Mouse (Mus musculus) urinary bladder, postnatal 10 days (tissue): ENCODE measurements around the gene Rapgef2.
"Not testable (repeated sequence)": the region's sequence is repeated elsewhere in the genome, so short reads cannot be mapped to it uniquely, and the experiment has no call there.

Source experiments
- DNase-seq: peaks from one replicate; pipeline ENCODE4 v3.0.0; 2022; ENCODE audit warnings: low spot score

The Rapgef2 gene

DNA sequence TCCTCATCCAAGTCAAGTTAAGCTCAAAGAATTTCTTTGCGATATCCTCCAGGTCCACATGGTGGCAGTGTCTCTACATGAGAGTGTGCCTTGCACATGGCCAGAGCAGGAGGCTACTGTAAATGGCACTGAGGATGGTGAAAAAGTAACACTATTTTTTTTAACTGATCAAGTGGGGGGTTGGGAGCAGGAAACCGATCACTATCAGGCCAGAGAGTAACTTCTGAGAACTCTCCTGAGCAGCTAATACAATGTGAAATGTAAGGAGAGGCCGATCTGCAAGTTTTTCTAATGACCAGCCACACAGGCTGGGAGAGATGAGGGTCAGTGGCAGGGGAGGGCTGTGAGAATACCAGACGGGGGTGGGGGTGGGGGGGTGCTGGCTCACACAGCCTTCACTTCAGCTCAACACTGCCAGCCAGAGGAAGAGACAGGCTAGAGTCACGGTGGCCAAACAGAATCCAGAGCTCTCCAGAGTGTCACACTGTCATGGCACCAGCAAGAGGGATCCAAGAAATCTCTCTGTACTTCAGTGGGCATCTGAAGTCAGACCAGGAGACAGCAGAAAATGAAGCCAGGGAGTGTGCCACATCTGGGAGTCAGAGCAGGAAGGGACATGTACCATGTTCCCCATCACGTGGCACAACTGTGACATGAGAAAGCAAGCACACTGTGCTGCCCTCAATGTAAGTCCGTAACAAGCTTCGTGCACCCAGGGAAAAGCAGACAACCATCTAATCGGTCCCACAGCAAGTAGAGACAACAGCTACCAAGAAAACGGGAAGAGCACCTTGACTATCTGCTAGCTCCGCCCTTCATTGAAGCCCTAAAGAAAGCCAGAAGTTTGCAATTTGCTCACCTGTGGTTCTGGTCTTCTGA, 83.8 kb downstream of the Rapgef2 start:
- DNase-seq, result no peak

DNA sequence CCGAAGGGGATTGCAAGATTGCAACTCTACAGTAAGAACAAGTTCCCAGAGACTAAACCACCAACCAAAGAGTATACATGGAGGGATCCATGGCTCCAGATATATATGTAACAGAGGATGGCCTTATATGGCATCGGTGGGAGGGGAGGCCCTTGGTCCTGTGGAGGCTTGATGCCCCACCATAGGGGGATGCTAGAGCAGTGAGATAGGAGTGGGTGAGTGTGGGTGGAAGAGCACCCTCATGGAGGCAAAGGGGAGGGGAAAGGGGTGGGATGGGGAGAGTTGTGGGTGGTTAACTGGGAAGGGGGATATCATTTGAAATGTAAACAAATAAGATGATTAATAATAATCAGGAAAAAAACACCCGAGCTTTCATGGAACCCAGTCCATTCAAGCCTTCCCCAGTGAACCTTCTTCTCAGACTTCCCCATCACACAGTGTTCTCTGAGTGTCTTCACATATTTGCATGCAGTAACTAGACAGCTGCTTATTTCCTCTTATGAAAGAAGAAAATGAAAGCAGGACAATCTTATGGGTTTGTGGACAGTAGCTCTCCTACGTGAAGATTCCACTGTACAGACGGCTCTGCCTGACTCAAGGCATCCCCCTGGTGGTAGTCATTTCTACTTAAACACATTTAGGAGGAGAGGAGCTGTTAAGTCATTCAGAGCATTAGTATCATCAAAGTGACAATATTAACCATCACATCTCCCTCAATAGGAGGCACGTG, 89.4 kb downstream of the Rapgef2 start:
- DNase-seq, result no peak

DNA sequence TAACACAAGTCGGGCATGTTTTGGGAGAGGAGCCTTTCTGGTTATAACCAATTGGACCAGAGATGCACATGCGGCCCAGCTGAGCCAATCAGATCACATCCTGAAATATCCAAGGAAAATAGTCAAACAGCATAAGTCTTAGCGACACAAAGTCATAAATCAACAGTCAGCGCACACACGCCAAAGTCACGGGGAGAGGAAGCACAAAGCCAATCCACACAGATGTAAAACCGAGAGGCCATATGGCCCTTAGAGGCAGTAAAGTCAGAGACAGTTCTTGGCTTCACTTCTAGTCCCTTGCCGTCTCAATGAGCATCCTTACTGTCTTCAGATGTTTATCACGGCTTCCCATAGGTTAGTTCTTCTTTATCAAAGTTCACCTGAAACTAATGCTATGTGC, 91.0 kb downstream of the Rapgef2 start:
- no peak for DNase-seq

DNA sequence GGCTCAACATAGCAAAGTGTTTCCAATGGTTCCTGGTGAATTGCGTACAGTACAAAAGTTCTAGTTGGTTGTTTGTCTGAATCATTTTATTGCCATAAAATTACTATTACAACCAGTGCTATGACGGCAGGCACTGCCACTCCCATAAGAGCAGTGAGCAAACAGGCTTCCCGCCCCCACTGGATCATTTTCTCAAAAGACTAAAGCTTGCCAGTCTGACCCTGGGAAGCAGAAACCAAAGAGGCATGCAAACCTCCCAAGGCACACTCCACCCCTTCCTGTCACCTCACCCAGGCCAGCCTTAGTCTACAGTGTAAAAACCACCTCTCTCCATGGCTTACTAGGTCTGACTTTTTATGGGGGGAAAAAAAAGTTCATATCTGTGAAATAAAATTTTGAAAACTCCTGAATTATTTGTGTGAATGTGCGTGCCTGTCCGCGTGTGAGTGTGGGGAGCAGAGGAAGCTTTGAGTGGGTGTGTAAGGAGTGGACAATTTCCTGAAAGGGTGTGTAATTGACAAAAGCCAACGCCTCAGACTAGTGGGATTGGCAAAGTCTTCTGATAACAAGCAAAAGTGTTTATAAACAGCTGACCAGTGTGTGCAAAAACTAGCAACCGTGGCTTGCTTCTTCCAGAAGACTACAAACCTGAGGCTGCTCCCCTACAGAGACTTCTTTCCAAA, 92.1 kb downstream of the Rapgef2 start:
- DNase-seq, result no peak

DNA sequence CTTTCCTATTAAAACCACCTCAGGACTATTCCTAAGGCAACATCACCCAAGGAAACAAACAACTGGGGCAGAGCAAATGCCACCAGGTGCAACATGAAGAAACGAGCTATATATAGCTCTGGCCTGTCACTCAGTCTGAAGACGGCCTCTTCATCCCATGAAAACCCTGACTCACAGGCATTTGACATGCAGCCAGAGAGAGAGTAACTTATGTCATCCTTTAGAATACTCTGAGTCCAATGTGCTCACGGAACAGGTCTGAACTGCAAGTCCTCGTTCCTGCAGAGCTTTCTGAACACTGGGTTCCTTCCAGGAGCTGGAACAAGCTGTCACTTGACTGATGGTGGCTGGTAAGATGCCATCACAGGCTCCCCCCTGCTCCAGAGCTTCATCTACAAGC, 93.3 kb downstream of the Rapgef2 start:
- DNase-seq, result no peak

DNA sequence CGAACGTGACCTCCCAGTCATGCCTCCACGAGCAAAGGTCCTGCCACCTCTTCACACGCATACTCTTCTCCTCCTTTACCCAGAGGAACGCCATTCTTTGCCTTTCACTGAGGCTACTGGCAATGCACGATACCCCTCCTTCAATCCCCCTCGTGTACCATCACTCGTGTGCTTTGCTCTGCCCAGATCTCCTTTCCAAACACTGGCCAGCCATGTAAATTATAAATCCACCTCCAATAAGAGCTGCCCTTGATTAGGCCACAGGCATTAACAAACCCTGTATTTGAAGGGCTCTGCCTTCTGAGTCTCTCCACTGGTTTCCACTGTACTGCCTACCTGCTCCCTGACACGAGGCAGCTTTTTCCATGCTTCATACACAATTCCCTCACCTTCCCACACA, 94.3 kb downstream of the Rapgef2 start:
- no peak for DNase-seq

DNA sequence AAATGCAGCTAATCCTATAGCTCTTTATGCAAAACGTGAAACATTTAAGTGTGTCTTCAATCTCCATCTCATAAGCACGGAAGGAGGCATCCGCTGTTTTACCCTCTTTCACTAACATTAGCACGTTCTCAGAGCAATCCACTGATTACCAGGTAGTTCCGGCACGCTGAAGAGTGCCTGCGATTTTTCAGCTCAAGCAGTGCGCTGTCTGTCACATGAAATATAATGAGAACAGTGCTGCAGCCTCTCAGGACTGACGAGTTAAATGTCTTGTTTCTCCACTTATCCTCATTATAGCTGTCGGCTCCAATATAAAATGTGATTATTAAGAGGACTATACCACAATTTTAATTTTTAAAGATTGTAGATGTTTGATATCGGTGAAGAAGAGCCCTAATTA, 94.8 kb downstream of the Rapgef2 start:
- DNase-seq, result no peak

DNA sequence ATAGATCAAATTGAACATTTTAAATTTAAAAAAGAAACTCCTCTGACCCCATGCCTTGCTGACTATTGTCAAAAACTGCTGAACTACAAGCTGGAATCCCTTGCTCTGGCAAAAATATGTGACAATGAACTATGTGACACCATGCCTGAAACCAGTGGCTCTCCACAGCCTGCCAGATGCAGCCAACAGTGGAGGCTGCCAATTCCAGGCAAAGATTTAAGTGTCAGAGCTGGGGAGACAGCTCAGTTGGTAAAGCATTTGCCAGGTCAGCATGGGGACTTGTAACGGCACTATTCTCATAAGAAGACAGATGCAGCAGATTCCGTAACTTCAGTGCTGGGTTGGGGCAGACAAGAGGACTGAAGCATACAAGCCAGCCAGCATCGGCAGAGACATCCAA, 95.9 kb downstream of the Rapgef2 start:
- DNase-seq, result no peak

DNA sequence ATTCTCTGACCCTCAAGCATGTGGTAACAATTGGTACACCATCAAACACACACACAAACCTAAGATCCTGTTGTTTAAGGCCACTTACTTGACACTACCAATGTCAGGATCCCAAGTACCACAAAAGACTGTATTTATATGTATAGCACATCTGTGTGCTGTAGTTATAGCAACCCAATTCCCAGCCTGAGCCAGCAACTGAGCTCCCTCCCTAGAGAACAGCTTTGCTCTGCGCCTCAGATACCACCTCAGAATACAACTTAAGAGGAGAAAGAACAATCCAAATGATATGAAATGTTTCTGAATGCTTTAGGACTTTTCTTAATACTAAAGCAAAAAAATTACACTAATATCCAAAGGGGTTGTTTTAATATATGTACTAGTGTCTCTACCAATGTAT, 98.4 kb downstream of the Rapgef2 start:
- no peak for DNase-seq

DNA sequence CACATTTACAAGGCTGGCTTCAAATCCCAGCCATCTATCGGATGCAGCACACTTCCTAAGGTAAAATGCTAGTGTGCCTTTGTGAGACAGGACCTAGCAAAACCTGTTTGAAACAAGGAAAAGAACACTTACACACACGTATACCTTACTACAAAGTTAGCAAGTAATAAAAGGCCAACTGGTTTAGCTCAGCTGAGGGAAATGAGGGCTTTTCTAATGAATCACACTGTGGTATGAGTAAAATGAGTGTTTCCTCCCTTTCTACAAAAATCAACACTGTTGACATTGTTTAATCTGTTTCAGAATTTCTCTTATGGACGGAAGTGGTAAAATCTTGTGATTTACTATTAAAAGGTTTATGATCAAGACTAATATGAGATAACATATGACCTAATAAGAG, 104.0 kb downstream of the Rapgef2 start:
- DNase-seq, result no peak

DNA sequence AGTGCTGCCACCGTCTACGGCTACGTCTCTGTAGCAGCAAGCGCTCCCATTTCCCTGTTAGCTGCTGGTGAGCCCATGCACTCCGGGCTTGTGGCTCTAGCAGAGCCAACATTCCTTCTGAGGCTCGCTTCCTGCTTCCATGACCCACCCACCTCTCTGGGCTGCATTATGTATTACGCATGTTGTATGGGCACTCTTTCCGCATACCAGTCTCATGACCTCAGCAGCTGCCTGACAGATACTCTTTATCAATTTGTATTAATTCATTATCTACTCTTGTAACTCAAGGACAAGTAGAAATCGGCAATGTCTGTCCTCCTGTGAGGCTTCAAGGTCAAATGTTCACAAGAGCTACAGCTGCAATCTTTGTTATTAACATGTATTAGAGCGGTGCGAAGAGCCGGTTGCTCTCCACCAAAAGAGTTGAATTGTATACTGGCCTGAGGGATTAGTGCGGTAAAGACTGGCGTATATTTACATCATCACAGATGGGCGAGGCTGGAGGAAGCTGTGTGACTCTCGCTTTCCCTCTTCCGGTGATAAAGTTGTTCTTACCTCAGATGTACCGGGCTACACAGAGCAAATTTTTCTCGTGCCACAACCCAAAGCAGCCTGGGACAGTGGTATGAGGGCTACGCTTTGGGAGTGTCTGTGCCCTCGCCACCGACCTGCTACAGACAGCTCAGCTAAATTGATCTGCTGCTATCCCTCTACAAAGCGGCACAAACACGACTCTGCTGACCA, 104.9 kb downstream of the Rapgef2 start:
- no peak for DNase-seq

DNA sequence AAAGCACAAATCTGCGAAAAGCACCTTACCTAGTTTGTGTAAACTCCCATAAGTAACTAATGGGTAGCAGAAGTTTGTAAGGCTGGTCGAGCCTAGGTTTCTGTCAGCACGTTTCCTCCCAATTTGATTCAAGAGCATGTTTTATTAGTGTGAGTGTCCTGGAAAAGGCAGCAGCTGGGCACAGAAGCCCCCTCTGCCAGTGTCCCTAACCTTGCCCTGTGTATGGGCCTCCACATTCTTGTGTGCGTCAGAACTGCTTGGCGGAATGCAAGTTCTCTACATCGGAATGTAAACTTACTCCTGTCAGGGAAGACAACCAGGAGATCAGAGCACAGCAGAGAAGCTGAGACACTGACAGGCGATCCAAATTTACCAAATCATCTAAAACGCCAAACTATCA, 106.2 kb downstream of the Rapgef2 start:
- DNase-seq, result no peak

DNA sequence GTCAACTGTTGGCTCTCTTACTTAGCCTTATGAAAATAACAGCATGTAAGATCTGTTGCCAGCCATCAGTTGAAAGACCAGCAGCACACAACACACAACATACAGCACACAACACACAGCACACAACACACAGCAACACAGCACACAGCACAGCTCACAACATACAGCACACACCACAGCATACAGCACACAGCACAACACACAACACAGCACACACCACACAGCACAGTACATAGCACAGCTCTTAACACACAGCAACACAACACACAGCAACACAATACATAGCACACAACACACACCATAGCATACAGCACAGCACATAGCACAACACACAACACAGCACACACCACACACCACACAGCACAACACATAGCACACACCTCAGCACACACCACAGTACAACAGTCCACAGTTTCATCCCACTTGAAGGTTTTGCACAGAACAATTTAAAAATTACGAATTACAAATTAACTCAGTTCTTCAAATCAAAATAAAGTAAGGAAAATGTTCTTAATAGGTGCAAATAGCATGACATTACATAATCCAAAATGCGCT, 106.7 kb downstream of the Rapgef2 start:
- DNase-seq, result no peak

DNA sequence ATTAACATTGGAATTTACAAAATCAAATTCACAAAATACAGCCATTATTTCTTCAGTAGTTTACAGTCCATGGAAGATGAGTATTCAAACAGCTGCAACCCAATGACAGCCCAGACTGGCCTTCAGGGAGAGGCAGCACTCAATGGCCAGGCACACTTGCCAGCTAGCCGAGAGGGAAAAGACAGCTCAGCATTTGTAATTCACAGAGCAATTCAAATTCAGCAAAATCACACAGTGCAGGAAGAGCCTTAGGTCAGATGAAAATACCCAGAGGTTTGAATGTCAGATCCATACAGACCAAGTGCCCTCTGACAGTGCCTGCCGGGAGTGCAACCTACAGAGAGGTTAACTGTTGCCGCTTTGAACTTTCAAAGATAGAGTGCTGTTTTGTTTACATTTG, 107.6 kb downstream of the Rapgef2 start:
- DNase-seq, result no peak

DNA sequence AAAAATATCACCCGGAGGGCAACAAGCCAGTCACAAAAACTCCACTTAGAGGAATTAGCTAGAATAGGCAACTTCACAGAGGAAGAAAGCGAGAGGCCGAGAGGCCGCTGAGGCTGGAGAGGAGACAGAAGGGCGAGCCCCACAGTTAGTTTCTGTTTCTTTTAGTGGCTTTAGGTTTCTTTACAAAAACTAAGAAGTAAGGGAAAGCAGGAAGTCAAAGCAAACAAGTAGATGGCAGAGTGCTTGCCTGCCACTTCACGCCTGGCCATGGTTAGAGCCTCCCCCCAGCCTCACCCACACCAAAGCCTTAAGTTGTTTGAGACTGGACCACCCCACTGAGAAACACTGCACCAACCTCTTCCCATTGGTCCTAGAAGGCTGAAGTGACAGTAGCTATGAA, 108.2 kb downstream of the Rapgef2 start:
- DNase-seq, result no peak

DNA sequence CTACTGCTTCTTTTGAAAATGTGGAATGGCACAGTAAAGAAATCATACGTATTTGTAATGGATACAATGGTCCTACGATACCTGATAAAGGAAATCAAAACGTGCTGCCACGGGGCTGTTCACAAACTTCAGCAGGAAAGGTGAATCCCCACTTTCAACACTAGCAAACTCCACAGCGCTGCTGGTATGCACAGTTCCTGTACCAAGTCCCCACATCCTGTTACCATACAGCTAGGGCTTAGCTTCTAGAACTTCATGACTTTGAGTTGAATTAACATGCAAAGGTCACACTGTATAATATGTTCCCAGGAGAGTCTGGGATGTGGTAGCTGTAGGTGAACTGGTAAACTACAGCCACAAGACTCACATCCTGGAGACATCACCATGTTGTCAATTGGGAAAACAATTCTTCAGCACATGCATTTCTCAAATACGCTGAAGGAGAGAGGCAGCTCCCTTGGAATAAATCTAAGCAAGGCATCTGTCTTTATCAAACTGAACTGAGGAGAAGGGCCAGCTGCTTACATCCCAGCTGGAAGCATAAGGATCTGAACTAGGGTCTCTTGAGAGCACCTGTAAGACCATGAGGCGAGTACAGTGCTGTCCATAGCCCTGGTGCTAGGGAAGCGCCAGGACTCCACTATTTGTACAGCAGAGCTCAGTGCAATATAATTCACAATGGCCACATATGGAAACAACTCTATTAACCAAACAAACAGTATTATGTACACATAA, 109.0 kb downstream of the Rapgef2 start:
- DNase-seq, result no peak

DNA sequence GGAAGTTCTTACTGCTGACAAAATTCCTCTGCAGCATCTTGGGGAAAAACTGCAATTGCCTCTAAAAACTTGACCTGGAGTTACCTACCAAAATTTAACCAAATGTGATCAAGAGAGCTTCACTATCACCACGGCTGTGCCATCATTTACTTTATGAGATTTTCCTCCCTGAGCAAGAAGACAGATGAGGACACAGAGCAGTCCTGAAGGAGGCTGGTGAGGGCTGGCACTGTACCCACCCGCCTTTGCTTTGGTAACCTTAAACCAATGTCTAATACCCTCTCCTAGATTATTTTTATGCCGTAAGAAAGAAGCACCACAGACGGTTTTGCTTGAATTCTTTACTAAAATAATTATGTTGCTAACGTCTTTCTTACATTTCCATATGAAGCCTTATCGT, 112.1 kb downstream of the Rapgef2 start:
- no peak for DNase-seq

DNA sequence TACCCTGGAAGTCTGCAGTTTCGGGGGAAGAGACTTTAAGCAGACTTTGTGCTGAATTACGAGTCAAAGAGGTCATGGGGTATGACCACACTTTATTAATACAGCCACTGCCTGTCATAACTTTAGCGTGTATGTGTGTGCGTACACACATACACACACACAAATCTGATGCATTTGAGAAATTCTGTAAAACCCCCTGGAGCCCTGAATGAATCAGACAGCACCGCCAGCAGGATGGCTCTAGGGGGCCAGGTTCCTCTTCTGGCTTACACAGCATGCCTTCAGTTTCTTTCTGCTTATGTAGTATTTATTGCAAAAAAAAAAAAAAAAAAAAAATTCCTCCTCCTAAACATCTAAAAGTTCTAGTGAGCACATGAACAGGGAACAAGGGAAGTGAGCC, 113.0 kb downstream of the Rapgef2 start:
- DNase-seq, result no peak

DNA sequence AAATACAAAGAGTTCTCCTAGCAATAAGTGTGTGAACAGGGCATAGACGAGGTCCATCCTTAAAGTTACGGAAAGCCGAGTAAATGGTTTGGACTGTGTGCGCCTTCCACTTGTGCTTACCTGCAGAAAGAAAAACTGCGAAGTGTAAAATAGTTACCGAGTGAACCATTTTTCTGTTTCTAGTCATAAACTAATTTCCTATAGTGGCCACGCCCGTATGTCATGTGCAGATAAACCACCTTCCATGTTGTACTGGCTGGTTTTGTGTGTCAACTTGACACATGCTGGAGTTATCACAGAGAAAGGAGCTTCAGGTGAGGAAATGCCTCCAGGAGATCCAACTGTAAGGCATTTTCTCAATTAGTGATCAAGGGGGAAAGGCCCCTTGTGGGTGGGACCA, 115.2 kb downstream of the Rapgef2 start:
- DNase-seq, result not testable (repeated sequence)

DNA sequence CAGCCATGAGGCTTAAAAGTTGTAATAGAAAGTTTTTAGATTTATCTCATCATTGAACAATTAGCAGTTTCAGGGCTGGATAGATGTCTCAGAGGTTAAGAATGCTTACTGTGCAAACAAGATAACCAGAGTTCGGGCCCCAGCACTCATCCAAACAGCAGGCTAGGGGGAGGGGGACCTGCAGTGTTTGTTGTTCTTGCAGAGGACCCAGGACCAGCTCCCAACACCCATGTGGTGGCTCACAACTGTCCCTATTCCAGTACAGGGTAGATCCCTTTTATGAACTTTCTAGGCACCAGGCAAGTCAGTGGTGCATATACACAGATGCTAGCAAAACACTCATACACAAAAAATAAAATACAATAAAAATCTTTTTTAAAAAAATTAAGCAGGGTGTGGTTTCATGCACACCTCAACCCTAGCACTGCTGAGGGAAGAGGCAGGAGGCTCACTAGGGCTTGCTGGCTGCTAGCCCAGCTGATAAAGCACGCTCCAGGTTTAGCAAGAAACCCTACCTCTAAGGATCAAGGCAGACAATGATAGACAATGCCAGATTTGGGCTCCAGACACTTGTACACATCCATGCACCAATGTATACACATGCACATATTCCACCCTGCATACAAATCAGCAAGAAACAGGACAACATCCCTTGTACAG, 118.0 kb downstream of the Rapgef2 start:
- DNase-seq, result no peak

DNA sequence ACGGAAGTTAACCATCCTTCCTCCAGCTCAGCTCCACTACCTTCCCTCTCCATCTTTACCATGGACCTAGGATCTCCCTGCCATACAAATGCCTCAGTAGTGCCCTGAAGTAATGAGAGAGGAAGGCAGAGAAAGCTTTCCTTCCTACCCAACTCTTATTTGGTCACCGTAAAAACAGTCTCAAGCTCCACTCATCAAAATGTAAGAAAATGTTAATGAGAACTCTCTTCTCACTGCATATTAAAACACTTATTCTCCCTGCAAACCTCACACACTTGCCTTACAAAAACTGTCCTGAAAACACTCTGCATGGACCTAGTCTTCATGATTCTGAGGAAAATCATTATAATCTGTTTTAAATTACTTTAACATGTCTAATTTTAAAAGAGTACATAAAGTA, 118.7 kb downstream of the Rapgef2 start:
- DNase-seq, result no peak
